Mouse (Mus musculus): ENCODE measurements around the gene Nppa. TPM values are rescaled to one million over a fixed set of nuclear protein-coding genes. Genes with fewer than 3 reads are reported as not detected.

Nppa gene
- total RNA-seq, 2 experiments from 2014 or later, result 1,365 to 1,908 TPM

DNA sequence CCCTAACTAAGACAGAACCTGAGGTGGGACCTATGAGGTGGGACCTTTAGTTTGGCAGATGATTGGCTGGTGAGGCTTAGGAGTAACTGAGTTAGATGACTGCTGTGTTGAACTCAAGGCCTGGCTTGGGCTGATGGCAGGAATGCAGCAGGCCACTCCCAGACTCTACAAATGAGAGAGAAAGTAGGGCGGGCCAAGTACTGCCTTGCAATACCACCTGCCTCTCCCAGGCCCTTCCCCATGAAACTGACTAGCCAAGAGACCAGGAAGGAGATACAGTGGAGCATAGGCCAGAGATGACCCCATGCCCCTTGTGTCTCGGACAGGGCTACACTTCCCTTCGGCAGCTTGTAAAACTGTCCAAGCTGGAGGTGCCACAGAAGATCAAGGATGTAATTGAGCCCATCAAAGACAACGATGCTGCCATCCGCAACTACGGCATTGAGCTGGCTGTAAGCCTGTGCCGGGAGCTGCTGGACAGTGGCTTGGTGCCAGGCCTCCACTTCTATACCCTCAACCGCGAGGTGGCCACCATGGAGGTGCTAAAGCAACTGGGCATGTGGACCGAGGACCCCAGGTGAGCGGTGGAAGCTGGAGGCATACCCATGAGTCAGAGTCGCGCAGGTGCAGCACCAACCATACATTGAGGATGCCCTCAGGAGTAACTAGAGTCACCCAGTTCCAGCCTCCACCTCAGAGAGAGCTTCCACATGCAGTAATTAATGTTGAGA, 50.7 kb downstream of the Nppa start:
- no peak for DNase-seq

Other genes starting within 250 kb of the Nppa start
- 1 to 10 TPM; 2.1 to 2.2 TPM for gene Zfp984, start 190.9 kb upstream of the Nppa start, total RNA-seq (2021)
- 10 to 100 TPM in 1 of 2 experiments, 1 to 10 TPM in 1; 9.8 to 10.9 TPM for gene Zfp933, start 152.4 kb upstream of the Nppa start, total RNA-seq (2021)
- gene Miip, start 131.9 kb upstream of the Nppa start, total RNA-seq (2021), result 1 to 10 TPM; 4.6 to 7.5 TPM
- gene Fv1, start 131.7 kb upstream of the Nppa start, total RNA-seq (2021), result 10 to 100 TPM; 17.2 to 22.3 TPM
- 100 to 1,000 TPM; 623 to 655 TPM for gene Mfn2, start 96.0 kb upstream of the Nppa start, total RNA-seq (2021)
- 10 to 100 TPM; 61.0 to 65.3 TPM for gene Plod1, start 64.0 kb upstream of the Nppa start, total RNA-seq (2021)
- 10 to 100 TPM; 38.1 to 43.1 TPM for gene 2510039O18Rik, start 59.8 kb upstream of the Nppa start, total RNA-seq (2021)
- gene Nppb, start 14.9 kb upstream of the Nppa start, total RNA-seq (2021), result 100 to 1,000 TPM; 170 to 310 TPM
- gene Clcn6, start 38.1 kb downstream of the Nppa start, total RNA-seq (2021), result 1 to 10 TPM; 7.8 to 8.0 TPM
- 10 to 100 TPM in 1 of 2 experiments, 1 to 10 TPM in 1; 7.9 to 10.7 TPM for gene Mthfr, start 38.4 kb downstream of the Nppa start, total RNA-seq (2021)
- 10 to 100 TPM; 47.8 to 50.4 TPM for gene Agtrap, start 87.3 kb downstream of the Nppa start, total RNA-seq (2021)
- 10 to 100 TPM; 12.2 to 14.5 TPM for gene Mad2l2, start 129.7 kb downstream of the Nppa start, total RNA-seq (2021)
- under 1 TPM; 0.07 to 0.08 TPM for gene Draxin, start 130.0 kb downstream of the Nppa start, total RNA-seq (2021)
- gene Fbxo6, start 151.4 kb downstream of the Nppa start, total RNA-seq (2021), result 10 to 100 TPM; 41.0 to 42.1 TPM
- 10 to 100 TPM; 22.8 to 23.0 TPM for gene Fbxo44, start 159.8 kb downstream of the Nppa start, total RNA-seq (2021)
- under 1 TPM; 0.28 to 0.35 TPM for gene Fbxo2, start 159.9 kb downstream of the Nppa start, total RNA-seq (2021)